Mouse (Mus musculus) spleen, adult 2 months (tissue): ENCODE data around the gene Snx9.

ENCODE experiments used
- CTCF ChIP-seq: fragments of 200-500 bp; IDR thresholded peaks from 2 replicates; pipeline ENCODE4 v1.5.1; 2011; ENCODE audit warnings: mild to moderate bottlenecking, inconsistent platforms; ENCODE audit not compliant: insufficient read depth, insufficient read length, insufficient replicate concordance; ENCODE audit errors: extremely low read depth
- POLR2A ChIP-seq: fragments of 200-500 bp; IDR thresholded peaks from 2 replicates; pipeline ENCODE4 v1.6.1; 2011; ENCODE audit warnings: low read depth, low read length, inconsistent platforms

GRCm38 (mm10) chr17:5840550-5841127 lies 490 bp upstream of the Snx9 start:
- TF ChIP-seq CTCF: no peak
- no peak for TF ChIP-seq POLR2A
